Mouse (Mus musculus) olfactory bulb, adult 2 months (tissue): ENCODE data around the gene Lsm14b.

Experiments
- CTCF ChIP-seq: fragments of 200-500 bp; IDR thresholded peaks from 2 replicates; pipeline ENCODE4 v1.5.1; 2012; ENCODE audit warnings: low read depth, mild to moderate bottlenecking, low read length, moderate library complexity; ENCODE audit not compliant: insufficient read depth
- POLR2A ChIP-seq: fragments of 200-500 bp; IDR thresholded peaks from 2 replicates; pipeline ENCODE4 v1.6.1; 2012; ENCODE audit warnings: mild to moderate bottlenecking, low read depth, low read length, moderate library complexity; ENCODE audit not compliant: insufficient read depth

- TF ChIP-seq POLR2A (no peak), CTCF (no peak)
Observed at GRCm38 (mm10) chr2:179998431-179998830, 26.4 kb upstream of the Lsm14b start.
